Mouse (Mus musculus) forebrain, embryonic 15.5 days (tissue): ENCODE measurements around the gene Etfrf1. TPM values are rescaled to one million over a fixed set of nuclear protein-coding genes. Genes with fewer than 3 reads are reported as not detected.
A peak's percentile ranks its signal among the peaks of the same experiment; 100 is the strongest.

ENCODE experiments used
- ATAC-seq: fragments of 200-750 bp; cut with Nextera tagmentation; replicated peaks from 2 replicates; pipeline ENCODE4 v1.8.0; 2017; ENCODE audit warnings: mild to moderate bottlenecking, moderate TSS enrichment, moderate library complexity
- H3K27ac ChIP-seq: fragments of 300-500 bp; sonication (generic); replicated peaks from 2 replicates; pipeline ENCODE4 v1.5.1; 2015; ENCODE audit warnings: mild to moderate bottlenecking, inconsistent platforms
- H3K27me3 ChIP-seq: fragments of 300-500 bp; sonication (generic); 2 replicates; pipeline ENCODE4 v1.6.1; 2015; ENCODE audit warnings: inconsistent platforms
- H3K36me3 ChIP-seq: fragments of 300-500 bp; sonication (generic); 2 replicates; pipeline ENCODE4 v1.6.1; 2015; ENCODE audit warnings: mild to moderate bottlenecking, inconsistent platforms
- H3K4me1 ChIP-seq: fragments of 300-500 bp; sonication (generic); 2 replicates; pipeline ENCODE4 v1.6.1; 2015; ENCODE audit warnings: inconsistent platforms
- H3K4me2 ChIP-seq: fragments of 300-500 bp; sonication (generic); replicated peaks from 2 replicates; pipeline ENCODE4 v1.6.1; 2015; ENCODE audit warnings: mild to moderate bottlenecking, inconsistent platforms
- H3K4me3 ChIP-seq: fragments of 300-500 bp; sonication (generic); 2 replicates; pipeline ENCODE4 v1.5.1; 2015; ENCODE audit warnings: mild to moderate bottlenecking, inconsistent platforms
- H3K9ac ChIP-seq: fragments of 300-500 bp; sonication (generic); replicated peaks from 2 replicates; pipeline ENCODE4 v1.6.1; 2015; ENCODE audit warnings: mild to moderate bottlenecking, inconsistent platforms
- H3K9me3 ChIP-seq: fragments of 300-500 bp; sonication (generic); 2 replicates; pipeline ENCODE4 v1.6.1; 2016; ENCODE audit warnings: inconsistent platforms
- WGBS: fragments of 180-500 bp; shearing (Covaris S2); methylation state at CpG from one replicate; pipeline ENCODE4 v1.1.7; 2015; ENCODE audit warnings: mixed read lengths; 5-methylcytosine and 5-hydroxymethylcytosine counted together
- polyA plus RNA-seq: library from polyadenylated mRNA; unstranded; fragments of >200 nt; fragmentation: Nextera tagmentation; extraction: Ambion mirVana; gene quantifications from 2 replicates; pipeline ENCODE4 v1.2.1, GENCODE M21; 2015

Etfrf1 gene
- polyA plus RNA-seq, 1 experiment from 2014 or later: 27.1 TPM

DNA sequence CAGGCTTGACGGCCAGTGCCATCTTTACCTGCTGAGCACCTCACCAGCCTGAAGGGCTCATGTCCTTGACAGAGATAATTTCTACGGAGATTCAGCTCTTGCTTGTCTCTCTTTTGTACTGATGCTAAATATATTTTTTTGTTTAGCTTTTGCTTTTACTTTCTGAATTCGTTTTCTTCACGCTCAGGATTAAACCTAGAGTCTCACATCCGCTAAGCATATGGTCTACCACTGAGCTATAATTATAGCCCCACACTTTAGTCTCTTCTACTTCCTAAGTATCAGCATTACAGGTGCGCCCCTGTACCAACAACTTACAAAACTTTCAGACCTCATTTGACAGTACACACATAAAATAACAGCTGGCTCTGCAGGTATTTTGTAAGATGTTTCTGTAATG, 24.4 kb downstream of the Etfrf1 start:
- no peak overlapping the region for H3K9ac ChIP-seq
- 86% methylated on average over 6 of the region's 6 CpGs for WGBS
- no peaks in the 10 kb centered on the region for H3K27me3 ChIP-seq
- H3K4me3 ChIP-seq: no peak overlapping the region
- no peak for ATAC-seq
- H3K9me3 ChIP-seq: no peaks in the 10 kb centered on the region
- no peak overlapping the region for H3K27ac ChIP-seq
- H3K4me2 ChIP-seq: no peak overlapping the region
- H3K4me1 ChIP-seq: no peaks in the 10 kb centered on the region
- peaks cover 18% of the 10 kb centered on the region for H3K36me3 ChIP-seq

DNA sequence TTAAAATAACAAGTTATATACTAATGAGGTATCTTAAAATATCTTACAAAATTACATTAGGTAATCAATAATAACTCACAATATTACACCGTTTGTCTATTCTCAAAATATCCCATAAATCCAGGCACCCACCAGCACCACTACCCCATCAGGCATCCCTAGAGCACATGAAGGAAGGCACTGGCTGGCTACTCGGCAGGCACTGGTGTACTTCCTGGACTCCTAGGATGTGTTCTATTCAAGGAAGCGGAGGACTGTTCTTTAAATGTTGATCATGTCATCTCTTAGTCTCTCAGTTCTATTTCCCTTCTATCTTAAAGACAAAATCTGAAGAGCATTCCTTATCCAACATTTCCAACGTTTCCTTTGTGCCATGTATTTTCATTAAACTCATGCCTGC, 26.2 kb downstream of the Etfrf1 start:
- no peak overlapping the region for H3K4me2 ChIP-seq
- no peaks in the 10 kb centered on the region for H3K4me1 ChIP-seq
- no peak overlapping the region for H3K27ac ChIP-seq
- H3K36me3 ChIP-seq: peaks cover 10% of the 10 kb centered on the region
- no peak overlapping the region for H3K9ac ChIP-seq
- 84% methylated on average over 4 of the region's 4 CpGs for WGBS
- no peak overlapping the region for H3K4me3 ChIP-seq
- no peaks in the 10 kb centered on the region for H3K9me3 ChIP-seq
- ATAC-seq: no peak
- no peaks in the 10 kb centered on the region for H3K27me3 ChIP-seq

DNA sequence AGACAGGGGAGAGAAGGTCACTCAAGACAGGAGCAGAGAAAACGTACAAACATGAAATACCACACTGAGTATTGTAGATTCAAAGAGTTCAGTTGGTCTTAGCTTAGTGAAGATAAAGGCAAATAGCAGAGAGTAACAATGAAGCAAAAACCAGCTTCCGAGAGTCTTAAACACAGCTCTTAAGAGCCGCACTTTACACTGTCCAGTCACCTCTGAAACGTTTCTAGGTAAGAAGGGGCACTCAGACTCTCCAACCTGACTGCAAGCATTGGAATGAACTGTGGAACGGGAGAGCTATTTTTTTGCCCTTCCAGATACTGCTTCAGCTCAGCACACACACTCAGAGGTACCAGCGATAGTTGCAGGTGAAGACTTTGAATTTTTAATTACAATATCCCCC, 29.4 kb downstream of the Etfrf1 start:
- H3K4me1 ChIP-seq: no peaks in the 10 kb centered on the region
- H3K9ac ChIP-seq: no peak overlapping the region
- peaks cover 19% of the 10 kb centered on the region for H3K36me3 ChIP-seq
- no peaks in the 10 kb centered on the region for H3K9me3 ChIP-seq
- H3K27ac ChIP-seq: no peak overlapping the region
- H3K27me3 ChIP-seq: no peaks in the 10 kb centered on the region
- H3K4me2 ChIP-seq: no peak overlapping the region
- WGBS: 93% methylated on average over 6 of the region's 6 CpGs
- ATAC-seq: no peak
- no peak overlapping the region for H3K4me3 ChIP-seq

DNA sequence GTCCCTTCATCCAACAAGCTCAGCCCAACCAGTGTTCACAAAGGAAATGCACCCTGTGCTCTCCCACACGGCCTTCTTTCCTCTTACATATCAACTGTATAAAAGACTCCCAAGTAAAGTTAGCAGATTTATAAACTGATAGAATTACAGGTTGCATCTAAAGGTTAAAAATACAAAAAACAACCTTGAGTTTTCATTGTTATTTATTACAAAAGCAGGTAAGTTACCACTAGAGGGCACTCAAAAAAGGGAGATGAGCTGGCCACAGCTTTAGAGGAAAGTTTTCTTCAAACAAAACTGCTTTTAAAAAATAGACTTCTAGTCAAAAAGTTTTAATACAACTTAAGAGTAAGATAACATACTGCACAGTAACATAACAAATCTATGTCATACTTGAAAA, 31.6 kb downstream of the Etfrf1 start:
- WGBS: 43% methylated on average over 1 of the region's 1 CpGs
- ATAC-seq: no peak
- Histone ChIP-seq H3K9me3 (no peaks in the 10 kb centered on the region), H3K9ac (no peak overlapping the region), H3K4me1 (peaks cover 6% of the 10 kb centered on the region; the same call in 1 of the 2 replicates), H3K4me3 (no peak overlapping the region), H3K27me3 (no peaks in the 10 kb centered on the region), H3K4me2 (no peak overlapping the region), H3K27ac (no peak overlapping the region), H3K36me3 (peaks cover 30% of the 10 kb centered on the region)

DNA sequence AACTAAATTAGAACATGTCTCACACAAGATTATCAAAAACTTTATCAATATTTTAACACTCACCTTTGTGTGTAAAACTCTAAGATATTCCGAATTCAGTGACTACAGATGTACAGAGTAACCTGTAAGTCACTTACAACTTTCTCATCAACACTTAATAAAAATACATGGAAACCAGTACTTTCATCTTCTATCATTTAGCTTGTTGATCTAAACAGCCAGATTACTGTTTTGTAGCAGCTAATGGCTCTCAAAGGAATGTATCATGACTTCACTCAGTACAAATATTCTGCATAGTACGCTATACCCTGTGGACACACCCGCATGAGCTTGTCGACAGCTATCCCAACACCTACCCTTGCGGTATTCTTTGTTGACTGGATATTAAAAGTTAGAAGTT, 35.9 kb downstream of the Etfrf1 start:
- no peak for ATAC-seq
- Histone ChIP-seq H3K36me3 (peaks cover 22% of the 10 kb centered on the region), H3K27ac (no peak overlapping the region), H3K9ac (no peak overlapping the region), H3K9me3 (no peaks in the 10 kb centered on the region), H3K27me3 (no peaks in the 10 kb centered on the region), H3K4me2 (no peak overlapping the region), H3K4me1 (peaks cover 19% of the 10 kb centered on the region), H3K4me3 (no peak overlapping the region)
- WGBS: 95% methylated on average over 5 of the region's 5 CpGs

DNA sequence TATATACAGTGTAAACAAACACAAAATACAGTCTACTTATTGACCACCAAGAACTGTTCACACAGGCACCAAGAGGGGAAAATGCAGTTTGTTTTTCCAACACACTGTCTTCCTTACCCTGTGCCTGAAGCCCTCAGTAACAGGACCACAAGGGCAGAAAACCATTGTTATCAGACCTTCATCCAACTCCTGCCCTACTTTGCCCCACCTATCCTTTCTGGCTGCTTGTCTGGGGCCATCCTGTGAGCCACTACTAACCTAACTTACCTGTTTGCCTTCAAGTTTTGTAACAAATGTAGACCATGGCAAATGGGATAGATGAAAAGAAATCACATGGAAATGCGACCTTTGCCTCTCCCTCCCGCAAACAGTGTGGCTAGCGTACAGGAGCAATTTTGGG, 37.0 kb downstream of the Etfrf1 start:
- peaks cover 22% of the 10 kb centered on the region for H3K36me3 ChIP-seq
- no peaks in the 10 kb centered on the region for H3K9me3 ChIP-seq
- no peak overlapping the region for H3K27ac ChIP-seq
- ATAC-seq: no peak
- no peaks in the 10 kb centered on the region for H3K27me3 ChIP-seq
- 57% methylated on average over 3 of the region's 3 CpGs for WGBS
- H3K9ac ChIP-seq: peak overlapping the region; percentile 28
- peaks cover 19% of the 10 kb centered on the region for H3K4me1 ChIP-seq
- H3K4me3 ChIP-seq: peak overlapping the region; percentile 67
- H3K4me2 ChIP-seq: peak overlapping the region; percentile 67

DNA sequence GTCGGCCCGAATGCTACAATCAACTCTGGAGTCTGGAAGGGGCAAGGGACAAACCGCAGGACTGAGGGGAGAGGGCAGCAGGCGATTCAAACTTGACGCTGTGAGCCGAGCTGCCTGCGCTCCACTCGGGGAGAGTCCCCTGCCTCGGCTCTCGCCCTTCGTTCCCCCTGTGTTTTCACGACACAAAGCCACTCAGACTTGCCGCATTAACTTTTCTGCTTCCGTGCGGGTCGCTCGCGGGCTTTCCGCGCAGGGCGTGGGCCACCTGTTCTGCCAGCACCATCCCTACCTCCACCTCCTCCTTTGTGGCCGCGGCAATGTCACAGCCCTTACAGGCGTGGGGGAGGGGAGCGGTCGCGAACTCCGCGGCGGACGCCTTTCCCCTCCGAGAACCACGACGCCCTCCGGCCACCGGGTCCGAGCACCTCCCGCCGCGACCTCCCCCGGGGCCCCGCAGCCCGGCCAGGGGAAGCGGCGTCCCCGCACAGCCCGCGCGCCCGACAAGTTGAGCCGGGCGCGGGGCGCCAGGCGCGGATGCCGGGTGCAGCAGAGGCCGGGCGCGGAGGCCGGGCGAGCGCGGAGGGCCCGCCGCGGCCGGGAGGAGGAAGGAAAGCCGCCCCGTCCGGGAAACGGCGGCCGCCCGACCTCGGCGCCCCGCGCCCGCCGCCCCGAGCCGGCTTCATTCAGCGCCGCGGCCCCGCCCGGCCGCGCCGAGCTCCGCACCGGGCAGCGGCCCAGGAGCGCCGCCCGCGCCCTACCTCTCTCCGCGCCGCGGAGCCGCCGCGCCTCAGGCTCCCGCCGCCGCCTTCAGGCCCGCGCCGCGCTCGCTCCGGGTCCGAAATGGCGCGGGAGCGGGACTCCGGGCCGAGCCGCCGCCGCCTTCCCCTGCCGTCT, 38.6 kb downstream of the Etfrf1 start:
- Histone ChIP-seq H3K36me3 (peaks cover 14% of the 10 kb centered on the region), H3K9ac (peak overlapping the region; percentile 71), H3K27ac (peak overlapping the region; percentile 90), H3K4me1 (peaks cover 19% of the 10 kb centered on the region), H3K27me3 (no peaks in the 10 kb centered on the region), H3K9me3 (no peaks in the 10 kb centered on the region), H3K4me2 (peak overlapping the region; percentile 67), H3K4me3 (peak overlapping the region; percentile 67)
- peak; percentile 78 for ATAC-seq
- WGBS: 0% methylated on average over 76 of the region's 124 CpGs

DNA sequence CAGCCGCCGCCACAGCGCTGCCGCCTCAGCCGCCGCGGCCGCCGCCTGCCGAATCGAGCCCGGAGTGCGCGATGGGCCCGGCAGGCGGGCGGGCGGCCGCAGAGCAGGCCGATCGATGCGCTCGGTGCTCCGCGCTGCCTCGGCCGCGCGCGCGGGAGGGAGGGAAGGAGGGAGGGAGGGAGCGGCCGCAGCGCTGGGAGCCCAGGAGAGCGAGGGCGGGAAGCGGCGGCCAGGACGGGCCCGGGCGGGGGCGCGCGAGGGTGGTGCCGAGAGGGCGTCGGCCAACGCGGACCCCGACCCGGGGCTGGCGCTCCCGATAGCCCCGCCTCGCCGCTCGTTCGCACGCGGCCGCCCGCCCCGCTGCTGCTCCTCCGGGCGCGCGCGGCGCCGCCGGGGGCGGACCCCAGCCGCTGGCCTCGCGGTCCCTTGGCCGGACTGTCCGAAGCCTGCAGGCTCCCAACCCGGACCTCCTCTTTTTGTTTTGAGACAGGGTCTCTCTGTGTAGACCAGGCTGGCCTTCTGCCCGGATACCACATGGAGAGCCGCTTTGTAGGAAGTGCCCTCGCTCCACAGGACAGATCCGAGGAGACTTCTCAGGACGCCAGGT, 39.4 kb downstream of the Etfrf1 start, which contains the start of gene Kras:
Kras (minus strand) TSS at position 55 of the 607 bp plus-strand sequence.
- Histone ChIP-seq H3K4me1 (peaks cover 19% of the 10 kb centered on the region), H3K9me3 (no peaks in the 10 kb centered on the region), H3K9ac (peak within 1 kb of the TSS; percentile 71), H3K36me3 (peaks cover 11% of the 10 kb centered on the region), H3K4me3 (peak within 1 kb of the TSS; percentile 67), H3K27me3 (no peaks in the 10 kb centered on the region), H3K4me2 (peak within 1 kb of the TSS; percentile 67), H3K27ac (peak within 1 kb of the TSS; percentile 90)
- under 1% methylated on average over 80 of the region's 83 CpGs for WGBS
- peak; percentile 87 for ATAC-seq

DNA sequence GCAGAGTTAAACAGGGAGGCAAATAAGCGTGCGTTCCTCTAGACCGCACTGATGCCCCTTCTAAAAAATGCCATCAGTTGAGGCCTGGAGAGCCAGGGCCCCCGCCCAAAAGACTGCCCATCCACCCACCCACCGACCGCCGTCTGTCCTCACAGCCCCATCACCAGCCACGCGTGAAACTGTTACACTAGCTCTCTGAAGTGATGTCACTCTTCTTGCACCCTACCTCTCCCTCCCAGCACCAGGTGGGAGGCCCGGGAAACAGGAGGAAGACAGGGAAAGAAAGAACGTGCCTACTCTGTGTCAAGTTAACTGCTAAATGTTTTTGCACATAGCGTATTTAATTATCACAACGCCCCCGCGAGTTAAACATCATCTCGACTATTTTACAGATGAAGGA, 39.9 kb downstream of the Etfrf1 start:
- H3K27me3 ChIP-seq: no peaks in the 10 kb centered on the region
- peak; percentile 48 for ATAC-seq
- H3K9ac ChIP-seq: peak overlapping the region; percentile 71
- no peaks in the 10 kb centered on the region for H3K9me3 ChIP-seq
- peaks cover 19% of the 10 kb centered on the region for H3K4me1 ChIP-seq
- peak overlapping the region; percentile 90 for H3K27ac ChIP-seq
- H3K4me3 ChIP-seq: peak overlapping the region; percentile 67
- peaks cover 7% of the 10 kb centered on the region for H3K36me3 ChIP-seq
- H3K4me2 ChIP-seq: peak overlapping the region; percentile 63
- 8% methylated on average over 16 of the region's 16 CpGs for WGBS

DNA sequence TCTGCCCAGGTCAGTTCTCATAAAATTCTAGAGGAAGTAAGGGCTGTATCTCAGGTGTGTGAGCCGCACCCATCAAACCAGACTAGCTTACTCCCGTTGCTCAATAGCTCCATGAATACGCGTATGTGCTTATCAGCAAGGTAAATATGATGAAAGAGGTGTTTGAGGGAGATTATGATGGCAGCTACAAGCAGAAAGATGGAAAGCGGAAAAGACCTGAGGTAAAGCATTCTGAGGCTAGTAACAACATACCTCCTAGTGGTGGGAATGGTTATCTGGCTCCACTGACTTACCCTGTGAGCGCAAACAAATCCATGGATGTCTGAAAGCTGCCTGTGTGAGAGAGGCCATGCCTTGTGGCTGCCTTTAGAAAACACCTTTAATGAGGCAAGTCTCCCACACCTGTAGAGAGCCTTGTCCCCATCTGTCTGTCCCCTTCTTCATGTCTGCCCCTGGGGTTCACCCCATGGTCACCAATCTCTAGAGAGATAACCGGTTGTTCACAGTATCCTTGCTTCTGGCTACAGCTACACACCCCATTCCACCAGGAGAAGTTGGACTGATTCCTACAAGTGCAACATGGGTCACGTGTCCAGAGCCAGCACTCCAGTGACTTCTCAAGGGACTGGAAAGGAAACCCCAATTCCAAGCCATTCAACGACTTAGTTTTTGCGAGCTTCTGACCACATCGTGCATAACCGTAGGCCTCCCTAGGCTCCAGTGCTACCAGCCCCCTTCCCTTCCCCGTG, 45.2 kb downstream of the Etfrf1 start:
- H3K9me3 ChIP-seq: no peaks in the 10 kb centered on the region
- no peak overlapping the region for H3K4me3 ChIP-seq
- H3K9ac ChIP-seq: no peak overlapping the region
- no peaks in the 10 kb centered on the region for H3K36me3 ChIP-seq
- no peak overlapping the region for H3K27ac ChIP-seq
- no peaks in the 10 kb centered on the region for H3K27me3 ChIP-seq
- no peak for ATAC-seq
- H3K4me2 ChIP-seq: no peak overlapping the region
- no peaks in the 10 kb centered on the region for H3K4me1 ChIP-seq
- 84% methylated on average over 13 of the region's 13 CpGs for WGBS

DNA sequence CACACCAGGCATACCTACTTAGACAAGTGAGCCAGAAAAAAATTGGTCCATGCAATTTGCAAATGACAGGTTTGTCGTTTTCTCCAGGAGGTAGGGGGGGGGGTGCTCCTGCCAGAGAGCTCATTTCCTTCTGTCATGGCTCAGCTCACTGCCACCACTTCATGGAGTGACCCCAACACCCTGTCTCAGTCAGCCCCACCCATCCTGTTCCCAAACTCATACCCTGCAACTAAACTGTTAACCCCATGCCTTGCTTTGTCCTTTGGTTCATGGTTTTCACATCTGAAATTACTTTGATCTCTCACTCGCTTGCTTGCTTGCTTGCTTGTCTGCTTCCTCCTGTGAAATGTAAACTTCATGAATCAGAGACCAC, 45.8 kb downstream of the Etfrf1 start:
- Histone ChIP-seq H3K27ac (no peak overlapping the region), H3K27me3 (no peaks in the 10 kb centered on the region), H3K4me2 (no peak overlapping the region), H3K4me1 (no peaks in the 10 kb centered on the region), H3K9ac (no peak overlapping the region), H3K4me3 (no peak overlapping the region), H3K9me3 (no peaks in the 10 kb centered on the region), H3K36me3 (no peaks in the 10 kb centered on the region)
- ATAC-seq: no peak
- WGBS: 53% methylated on average over 2 of the region's 2 CpGs

DNA sequence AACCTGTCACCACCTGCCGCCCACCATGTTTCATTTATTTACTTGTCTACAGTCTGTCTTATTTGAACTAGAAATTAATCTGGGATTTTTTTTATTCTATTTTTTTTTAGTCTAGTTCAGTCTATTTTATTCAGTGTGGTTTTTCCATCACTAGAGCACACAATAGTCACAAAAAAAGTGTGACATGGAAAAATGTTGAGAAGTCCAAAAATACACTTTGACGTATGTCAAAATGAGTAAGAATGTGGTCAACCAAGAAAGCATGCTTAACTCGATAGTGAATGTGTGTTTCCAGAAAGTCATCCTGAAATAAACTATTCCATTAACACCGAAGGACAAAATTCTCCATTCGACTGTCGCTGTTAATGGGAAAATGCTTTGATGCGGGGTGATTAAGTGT, 51.4 kb downstream of the Etfrf1 start:
- 79% methylated on average over 7 of the region's 7 CpGs for whole genome bisulfite sequencing
- no peaks in the 10 kb centered on the region for H3K27me3 ChIP-seq
- H3K27ac ChIP-seq: no peak overlapping the region
- no peaks in the 10 kb centered on the region for H3K4me1 ChIP-seq
- no peaks in the 10 kb centered on the region for H3K9me3 ChIP-seq
- ATAC-seq: no peak
- H3K4me3 ChIP-seq: no peak overlapping the region
- no peak overlapping the region for H3K4me2 ChIP-seq
- H3K9ac ChIP-seq: no peak overlapping the region
- H3K36me3 ChIP-seq: no peaks in the 10 kb centered on the region
